Mouse (Mus musculus) heart, adult 2 months (tissue): ENCODE results near the gene Kcnn4.

Experiments used
- CTCF ChIP-seq: fragments of 200-600 bp; IDR thresholded peaks from 2 replicates; pipeline ENCODE4 v1.8.1; 2022; ENCODE audit warnings: antibody characterized with exemption, mild to moderate bottlenecking, moderate library complexity
- POLR2A ChIP-seq: fragments of 200-500 bp; IDR thresholded peaks from 2 replicates; pipeline ENCODE4 v1.6.1; 2011; ENCODE audit warnings: mild to moderate bottlenecking, low read depth, low read length, control low read depth; ENCODE audit not compliant: insufficient read depth

DNA sequence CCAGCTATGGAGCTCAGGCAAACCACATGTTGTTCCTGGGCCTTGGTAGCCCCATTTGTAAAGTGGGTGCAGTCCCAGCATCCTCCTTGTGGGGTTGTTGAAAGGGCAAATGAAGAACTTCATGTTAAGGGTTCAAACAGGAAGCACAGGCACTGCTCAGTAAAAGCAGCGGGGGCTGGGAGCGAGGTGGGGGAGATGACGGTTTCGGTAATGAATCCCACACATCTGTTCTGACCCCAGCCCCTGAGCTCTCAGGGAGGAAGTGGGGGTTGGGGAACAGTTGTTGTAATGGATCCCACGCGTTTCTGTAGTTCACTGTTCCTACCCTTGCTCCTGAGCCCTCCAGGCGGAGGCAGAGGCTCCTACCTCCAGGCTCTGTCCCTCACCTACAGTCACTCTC lies 9.9 kb downstream of the Kcnn4 start:
- TF ChIP-seq POLR2A (no peak), CTCF (no peak)
